Mouse (Mus musculus): ENCODE results near the gene Ppp1r12c. TPM values are rescaled to one million over a fixed set of nuclear protein-coding genes. Genes with fewer than 3 reads are reported as not detected.

The Ppp1r12c gene
- polyA plus RNA-seq (2015; fragmentation: Illumina TruSeq; extraction: RNeasy Lipid Tissue Mini Kit (QIAGEN cat#74804); ENCODE audit: insufficient read depth, low replicate concordance) = 152 TPM

GRCm38 (mm10) chr7:4501558-4502397 is at the start of gene Ppp1r12c:
TSS of gene Ppp1r12c (minus strand) at chr7:4501680.

GRCm38 (mm10) chr7:4547221-4547641 is 45.8 kb upstream of the Ppp1r12c start, which contains the start of gene Syt5:
TSS of gene Syt5 (minus strand) at chr7:4547541.

GRCm38 (mm10) chr7:4532005-4532729 is 30.7 kb upstream of the Ppp1r12c start, which contains the start of gene Dnaaf3:
TSS of gene Dnaaf3 (minus strand) at chr7:4532453.

GRCm38 (mm10) chr7:4524212-4524922 is 22.9 kb upstream of the Ppp1r12c start, which contains the start of gene Tnni3:
TSS of gene Tnni3 (minus strand) at chr7:4524229.

GRCm38 (mm10) chr7:4516332-4517050 is 15.0 kb upstream of the Ppp1r12c start, which contains the start of gene Tnnt1:
TSS of gene Tnnt1 (minus strand) at chr7:4516382.

GRCm38 (mm10) chr7:4460576-4461434 is 40.7 kb downstream of the Ppp1r12c start, which contains the start of gene Eps8l1:
TSS of gene Eps8l1 (plus strand) at chr7:4460674.

GRCm38 (mm10) chr7:4445216-4445791 is 56.2 kb downstream of the Ppp1r12c start, which contains the start of gene Rdh13:
TSS of gene Rdh13 (minus strand) at chr7:4445649.

Other genes with a start within 250 kb of the Ppp1r12c start
- gene Ncr1, start 164.0 kb downstream of the Ppp1r12c start, polyA plus RNA-seq (2015; fragmentation: Illumina TruSeq; extraction: RNeasy Lipid Tissue Mini Kit (QIAGEN cat#74804); ENCODE audit: insufficient read depth, low replicate concordance) = 29.3 TPM
- gene Gp6, start 103.9 kb downstream of the Ppp1r12c start, polyA plus RNA-seq (2015; fragmentation: Illumina TruSeq; extraction: RNeasy Lipid Tissue Mini Kit (QIAGEN cat#74804); ENCODE audit: insufficient read depth, low replicate concordance) = 2.9 TPM
- gene Rdh13, start 56.0 kb downstream of the Ppp1r12c start, polyA plus RNA-seq (2015; fragmentation: Illumina TruSeq; extraction: RNeasy Lipid Tissue Mini Kit (QIAGEN cat#74804); ENCODE audit: insufficient read depth, low replicate concordance) = 8.5 TPM
- 35.4 TPM for gene Eps8l1, start 41.0 kb downstream of the Ppp1r12c start, polyA plus RNA-seq (2015; fragmentation: Illumina TruSeq; extraction: RNeasy Lipid Tissue Mini Kit (QIAGEN cat#74804); ENCODE audit: insufficient read depth, low replicate concordance)
- 4.6 TPM for gene Tnnt1, start 14.7 kb upstream of the Ppp1r12c start, polyA plus RNA-seq (2015; fragmentation: Illumina TruSeq; extraction: RNeasy Lipid Tissue Mini Kit (QIAGEN cat#74804); ENCODE audit: insufficient read depth, low replicate concordance)
- gene Tnni3, start 22.5 kb upstream of the Ppp1r12c start, polyA plus RNA-seq (2015; fragmentation: Illumina TruSeq; extraction: RNeasy Lipid Tissue Mini Kit (QIAGEN cat#74804); ENCODE audit: insufficient read depth, low replicate concordance) = 7.0 TPM
- 2.6 TPM for gene Dnaaf3, start 30.8 kb upstream of the Ppp1r12c start, polyA plus RNA-seq (2015; fragmentation: Illumina TruSeq; extraction: RNeasy Lipid Tissue Mini Kit (QIAGEN cat#74804); ENCODE audit: insufficient read depth, low replicate concordance)
- 0.18 TPM for gene Syt5, start 45.9 kb upstream of the Ppp1r12c start, polyA plus RNA-seq (2015; fragmentation: Illumina TruSeq; extraction: RNeasy Lipid Tissue Mini Kit (QIAGEN cat#74804); ENCODE audit: insufficient read depth, low replicate concordance)
- 0.14 TPM for gene Ptprh, start 102.4 kb upstream of the Ppp1r12c start, polyA plus RNA-seq (2015; fragmentation: Illumina TruSeq; extraction: RNeasy Lipid Tissue Mini Kit (QIAGEN cat#74804); ENCODE audit: insufficient read depth, low replicate concordance)
- gene Tmem86b, start 129.7 kb upstream of the Ppp1r12c start, polyA plus RNA-seq (2015; fragmentation: Illumina TruSeq; extraction: RNeasy Lipid Tissue Mini Kit (QIAGEN cat#74804); ENCODE audit: insufficient read depth, low replicate concordance) = 12.5 TPM
- 69.8 TPM for gene Ppp6r1, start 157.3 kb upstream of the Ppp1r12c start, polyA plus RNA-seq (2015; fragmentation: Illumina TruSeq; extraction: RNeasy Lipid Tissue Mini Kit (QIAGEN cat#74804); ENCODE audit: insufficient read depth, low replicate concordance)
- 4.8 TPM for gene Hspbp1, start 183.4 kb upstream of the Ppp1r12c start, polyA plus RNA-seq (2015; fragmentation: Illumina TruSeq; extraction: RNeasy Lipid Tissue Mini Kit (QIAGEN cat#74804); ENCODE audit: insufficient read depth, low replicate concordance)
- gene Brsk1, start 188.9 kb upstream of the Ppp1r12c start, polyA plus RNA-seq (2015; fragmentation: Illumina TruSeq; extraction: RNeasy Lipid Tissue Mini Kit (QIAGEN cat#74804); ENCODE audit: insufficient read depth, low replicate concordance) = 0.57 TPM
- 8.1 TPM for gene Tmem150b, start 223.6 kb upstream of the Ppp1r12c start, polyA plus RNA-seq (2015; fragmentation: Illumina TruSeq; extraction: RNeasy Lipid Tissue Mini Kit (QIAGEN cat#74804); ENCODE audit: insufficient read depth, low replicate concordance)
- 30.4 TPM for gene Kmt5c, start 238.4 kb upstream of the Ppp1r12c start, polyA plus RNA-seq (2015; fragmentation: Illumina TruSeq; extraction: RNeasy Lipid Tissue Mini Kit (QIAGEN cat#74804); ENCODE audit: insufficient read depth, low replicate concordance)

Data from spleen, adult 10 weeks (tissue).